Mouse (Mus musculus) CD4-positive helper T cell, adult 2 months (primary cell): Measurements from ENCODE around the gene Adgrb3.

Source experiments
- DNase-seq: peaks from one replicate; pipeline ENCODE4 v3.0.0-alpha.2; 2012; ENCODE audit warnings: low read depth, missing footprints, low spot score

Adgrb3 gene

GRCm38 (mm10) chr1:25828971-25829920 lies at the start of gene Adgrb3:
Adgrb3 (minus strand) TSS chr1:25829707.
- DNase-seq, result no peak

DNA sequence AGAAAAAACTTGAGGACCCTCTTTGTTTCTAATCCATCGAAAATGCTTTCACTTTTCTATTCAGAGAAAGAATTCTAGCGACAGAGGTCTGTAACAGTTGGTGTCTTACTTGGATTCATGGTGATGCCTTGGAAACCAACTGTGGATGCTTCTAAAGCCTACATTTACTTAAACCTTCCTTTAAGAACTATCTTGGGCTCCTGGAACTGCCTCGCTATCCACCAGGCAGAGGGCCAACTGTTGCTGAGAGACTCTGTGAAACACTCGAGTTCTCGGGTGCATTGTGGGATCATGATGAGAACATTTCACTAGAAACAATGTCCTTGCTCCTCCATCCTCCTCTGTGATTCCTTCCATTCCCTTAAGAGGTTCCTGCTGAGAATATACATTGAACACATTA lies 48.0 kb upstream of the Adgrb3 start:
- no peak for DNase-seq

- DNase-seq, result no peak
Observed at GRCm38 (mm10) chr1:25857473-25857872, 28.0 kb upstream of the Adgrb3 start.

- DNase-seq, result no peak
Observed at GRCm38 (mm10) chr1:25854451-25854978, 25.0 kb upstream of the Adgrb3 start.

GRCm38 (mm10) chr1:25832260-25832659 lies 2.8 kb upstream of the Adgrb3 start:
- DNase-seq, result no peak

DNA sequence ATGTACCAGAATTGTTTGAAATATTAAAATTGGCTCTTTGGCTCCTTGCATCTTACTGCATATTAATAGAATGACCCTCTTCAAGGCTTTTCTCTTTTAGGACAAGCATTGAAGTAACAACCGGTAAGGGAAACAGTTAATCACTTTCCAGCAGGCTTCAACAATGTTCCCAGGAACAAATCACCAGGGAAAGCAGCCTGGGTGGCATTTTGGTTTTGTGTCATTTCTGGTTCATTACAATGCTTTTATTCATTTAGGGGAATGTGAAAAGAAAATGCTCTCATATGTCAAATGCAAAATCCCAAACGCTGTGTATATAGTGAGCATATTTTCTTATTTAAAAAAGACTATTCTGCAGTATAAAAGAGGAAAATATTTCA lies 2.0 kb upstream of the Adgrb3 start:
- no peak for DNase-seq

DNA sequence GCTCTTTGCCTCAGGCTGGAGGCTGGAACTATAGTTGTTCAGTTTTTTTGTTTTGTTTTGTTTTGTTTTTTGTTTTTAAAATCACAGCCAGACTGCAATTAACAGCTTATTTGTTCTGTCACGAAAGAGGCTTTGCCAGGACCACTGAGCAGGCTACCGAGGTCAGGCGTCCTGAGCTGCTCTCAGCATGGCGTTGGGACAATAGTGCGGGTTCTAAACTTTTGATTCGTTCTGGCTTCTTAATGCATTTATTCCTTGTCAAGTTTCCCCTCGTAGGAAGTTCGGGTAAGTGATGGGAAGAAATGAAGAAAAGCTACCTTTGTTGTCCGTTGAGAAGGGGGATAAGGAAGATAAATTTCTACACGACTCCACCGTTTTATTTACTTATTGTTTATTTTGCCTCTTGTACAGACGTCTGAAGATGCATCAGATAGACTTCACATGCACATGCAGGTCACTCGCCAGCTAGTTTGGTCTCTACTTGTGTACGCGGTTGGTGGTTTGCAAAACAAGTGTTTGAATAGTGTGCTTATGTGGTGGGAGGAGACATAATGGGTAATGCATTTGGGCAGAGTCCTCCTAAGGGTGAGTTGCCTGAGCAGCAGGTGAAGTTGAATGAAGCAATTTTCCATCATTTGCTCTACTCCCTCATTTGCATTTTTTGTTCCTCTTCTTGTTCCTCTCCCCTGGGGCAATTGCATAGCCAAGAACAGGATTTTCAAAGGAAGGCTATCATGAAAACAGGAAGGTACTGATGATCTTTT lies 1.4 kb upstream of the Adgrb3 start:
- no peak for DNase-seq

GRCm38 (mm10) chr1:25829921-25830751 lies 629 bp upstream of the Adgrb3 start:
- no peak for DNase-seq

- no peak for DNase-seq
Observed at GRCm38 (mm10) chr1:25828071-25828755, 1.3 kb downstream of the Adgrb3 start.

DNA sequence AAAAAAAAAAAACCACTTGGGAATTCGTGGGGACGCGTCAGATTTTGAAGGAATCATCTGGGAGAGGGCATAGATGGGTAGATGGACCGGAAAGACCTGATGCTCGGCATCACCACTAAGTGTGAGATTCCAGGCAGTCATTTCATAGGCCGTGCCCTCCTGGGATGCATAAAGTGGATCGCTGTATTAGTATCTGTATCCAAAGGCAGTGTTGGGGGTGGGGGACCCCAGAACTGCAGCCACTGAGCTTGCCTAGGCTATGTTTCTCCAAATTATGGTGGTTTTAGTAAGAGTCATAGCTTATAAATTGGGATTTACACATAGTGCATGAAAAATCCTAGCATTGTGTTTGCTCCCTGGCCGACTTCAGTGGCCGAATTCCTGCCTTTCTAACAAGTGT lies 2.1 kb downstream of the Adgrb3 start:
- DNase-seq, result no peak

DNA sequence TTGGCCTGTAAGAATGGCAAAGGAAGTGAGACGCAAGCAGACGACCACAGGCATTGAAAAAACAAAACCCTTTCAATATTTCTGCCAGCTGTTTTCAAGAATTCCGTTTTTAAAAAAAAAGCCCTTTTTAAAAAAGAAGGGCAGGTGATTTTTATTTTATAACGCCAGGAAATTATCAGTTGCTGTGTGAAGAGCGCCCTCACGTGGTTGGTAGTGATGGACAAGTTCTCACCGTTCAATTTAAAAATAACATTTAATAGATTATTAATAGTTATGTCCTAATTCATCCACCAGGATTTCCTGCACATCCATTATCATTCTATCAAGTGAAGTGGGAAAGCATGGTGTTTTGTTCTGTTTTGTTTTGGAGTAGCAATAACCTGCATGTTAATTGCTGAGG lies 2.7 kb downstream of the Adgrb3 start:
- no peak for DNase-seq

DNA sequence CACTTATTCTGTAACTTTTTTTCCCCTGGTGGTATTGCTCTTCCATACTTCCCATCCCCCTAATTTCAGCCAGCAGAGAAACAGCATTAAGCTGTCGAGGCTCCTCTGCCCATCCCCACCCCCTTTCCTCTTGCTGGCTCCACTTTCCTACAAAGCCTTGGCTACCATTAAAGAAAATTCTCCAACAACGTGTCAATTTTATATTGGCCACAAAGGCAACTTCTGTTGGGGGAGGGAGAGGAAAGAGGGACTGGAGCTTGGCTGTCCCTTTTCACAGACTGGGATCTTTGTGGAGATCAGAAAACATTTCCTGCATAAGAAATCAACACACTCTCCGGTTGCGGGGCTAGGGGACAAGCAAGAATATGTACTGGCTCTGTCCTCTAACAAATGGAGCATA lies 4.9 kb downstream of the Adgrb3 start:
- DNase-seq, result no peak

- DNase-seq, result no peak
Observed at GRCm38 (mm10) chr1:25823961-25824360, 5.5 kb downstream of the Adgrb3 start.

DNA sequence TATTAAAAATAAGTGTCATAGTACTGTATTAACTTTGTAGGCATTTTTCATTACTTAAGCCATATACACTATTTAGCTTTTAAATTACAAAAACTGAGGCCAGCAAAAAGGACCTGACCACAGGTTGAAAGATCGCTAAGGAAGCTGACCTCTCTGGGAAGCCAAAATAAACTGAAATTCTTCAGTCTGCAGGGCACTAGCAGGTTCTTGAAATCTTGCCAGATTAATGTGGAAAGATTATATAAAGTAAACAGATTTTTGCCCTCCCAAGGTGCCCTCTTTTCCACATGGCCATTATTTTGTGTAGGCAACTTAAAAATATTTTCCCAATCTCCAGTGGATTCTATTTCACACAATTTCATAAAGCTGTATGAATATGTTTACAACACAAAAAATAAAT lies 14.0 kb downstream of the Adgrb3 start:
- DNase-seq, result no peak

- DNase-seq, result no peak
Observed at GRCm38 (mm10) chr1:25778784-25779183, 50.7 kb downstream of the Adgrb3 start.

GRCm38 (mm10) chr1:25777459-25777858 lies 52.0 kb downstream of the Adgrb3 start:
- no peak for DNase-seq

- DNase-seq, result no peak
Observed at GRCm38 (mm10) chr1:25775440-25776130, 53.9 kb downstream of the Adgrb3 start.

DNA sequence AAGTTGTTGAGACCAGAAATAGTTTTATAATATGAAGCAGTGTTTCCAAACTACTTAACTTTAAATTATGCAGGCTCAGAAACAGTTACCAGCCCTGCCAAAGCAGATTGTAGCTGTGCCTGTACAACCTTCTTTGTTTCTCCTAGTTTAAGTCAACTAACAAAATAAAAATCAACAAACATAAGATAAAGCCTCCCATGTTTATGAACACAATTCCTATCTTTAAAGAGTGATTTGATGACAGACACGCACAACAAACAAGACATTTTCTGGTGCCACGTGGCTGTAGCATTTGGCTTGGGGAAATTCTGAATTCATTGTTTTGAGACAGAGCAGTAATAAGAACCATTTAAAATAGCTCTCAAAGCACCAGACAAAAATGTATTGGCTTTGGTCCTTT lies 60.5 kb downstream of the Adgrb3 start:
- no peak for DNase-seq

DNA sequence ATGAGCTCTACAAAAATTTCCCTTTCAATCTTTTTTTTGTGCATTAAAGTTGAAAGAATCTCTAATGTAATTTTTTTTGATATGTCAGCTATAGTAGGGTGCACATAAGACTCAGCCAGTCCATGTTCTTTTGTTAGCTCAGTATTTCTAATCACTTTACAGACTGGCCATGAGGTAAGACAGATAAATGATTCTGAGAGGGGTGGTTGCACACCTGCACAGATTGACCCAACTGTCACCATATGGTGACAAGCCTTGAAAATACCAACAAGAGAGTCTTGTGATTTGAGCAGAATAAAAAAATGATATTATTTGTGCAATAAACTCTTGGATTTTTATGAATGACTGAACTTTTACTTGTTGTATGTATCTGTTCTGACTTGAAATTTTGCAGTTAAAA lies 74.2 kb downstream of the Adgrb3 start:
- DNase-seq, result no peak

- DNase-seq, result no peak
Observed at GRCm38 (mm10) chr1:25754528-25754927, 75.0 kb downstream of the Adgrb3 start.
